ENCODE assay signal across 8 mouse cellular contexts in genomic region chr6:120592031-120592681, GRCm38 (mm10).
DNase-seq lines count a peak whose midpoint lies in the region; ATAC-seq and TF ChIP-seq lines count a peak whose summit lies in the region.

No protein-coding gene starts in this region.

- no peaks in the 10 kb centered on the region for H3K9me3 ChIP-seq in embryonic facial prominence, embryonic 10.5 days
- no peaks in the 10 kb centered on the region for H3K9me3 ChIP-seq in heart, embryonic 16.5 days (replicated peaks; ENCODE audit: control insufficient read depth, low read length)
- H3K9me3 ChIP-seq in neural tube, embryonic 12.5 days: no peaks in the 10 kb centered on the region

- WGBS in cerebellum, adult 2 months: 34% methylated on average over 17 of the region's 17 CpGs
- WGBS in embryonic facial prominence, embryonic 10.5 days: 2% methylated on average over 17 of the region's 17 CpGs
- WGBS in heart, embryonic 16.5 days: 12% methylated on average over 17 of the region's 17 CpGs
- 3% methylated on average over 17 of the region's 17 CpGs for WGBS in neural tube, embryonic 12.5 days

- peaks cover 8% of the 10 kb centered on the region for H3K4me1 ChIP-seq in cerebellum, adult 2 months (ENCODE audit: control insufficient read depth, insufficient read depth, low read length)
- H3K4me1 ChIP-seq in embryonic facial prominence, embryonic 10.5 days: peaks cover 26% of the 10 kb centered on the region
- H3K4me1 ChIP-seq in heart, embryonic 16.5 days (ENCODE audit: control insufficient read depth, insufficient read depth, low read length): peaks cover 14% of the 10 kb centered on the region
- peaks cover 13% of the 10 kb centered on the region for H3K4me1 ChIP-seq in neural tube, embryonic 12.5 days

- H3K27ac ChIP-seq in cerebellum, adult 2 months (ENCODE audit: insufficient read depth, low read length): no peak overlapping the region
- peak overlapping the region; percentile 77 for H3K27ac ChIP-seq in embryonic facial prominence, embryonic 10.5 days (replicated peaks)
- no peak overlapping the region for H3K27ac ChIP-seq in heart, embryonic 16.5 days (ENCODE audit: low read length)
- H3K27ac ChIP-seq in neural tube, embryonic 12.5 days: no peak overlapping the region

- 0 out of 2 replicates have a peak overlapping the region, but pooled peaks have one; percentile 16 for H3K9ac ChIP-seq in heart, embryonic 16.5 days (ENCODE audit: low read length)
- H3K9ac ChIP-seq in neural tube, embryonic 12.5 days: no peak overlapping the region; the same call in 1 of the 2 replicates

- H3K4me2 ChIP-seq in heart, embryonic 16.5 days (ENCODE audit: low read depth, low read length): peak overlapping the region; percentile 13; the same call in 1 of the 2 replicates
- H3K4me2 ChIP-seq in neural tube, embryonic 12.5 days (replicated peaks): peak overlapping the region; percentile 30

- ATAC-seq in heart, embryonic 16.5 days (replicated peaks; ENCODE audit: extremely low read depth, insufficient read depth, low FRiP score): no peak
- peak; percentile 53; the same call in 1 of the 2 replicates for ATAC-seq in neural tube, embryonic 12.5 days (ENCODE audit: low FRiP score, low read depth)

- no peak for TF ChIP-seq CTCF in cerebellum, adult 2 months (IDR thresholded peaks at IDR 0.05; ENCODE audit: borderline replicate concordance, insufficient read depth, low read depth, low read length)

- no peak overlapping the region for H3K4me3 ChIP-seq in cerebellum, adult 2 months (replicated peaks; ENCODE audit: insufficient read depth, low read depth, low read length)
- H3K4me3 ChIP-seq in embryonic facial prominence, embryonic 10.5 days: peak overlapping the region; percentile 39
- no peak overlapping the region for H3K4me3 ChIP-seq in heart, embryonic 16.5 days (ENCODE audit: low read length)
- H3K4me3 ChIP-seq in neural tube, embryonic 12.5 days: no peak overlapping the region

- no peaks in the 10 kb centered on the region for H3K27me3 ChIP-seq in cerebellum, adult 2 months (ENCODE audit: control insufficient read depth, insufficient read depth, low read length)
- no peaks in the 10 kb centered on the region for H3K27me3 ChIP-seq in embryonic facial prominence, embryonic 10.5 days (replicated peaks; ENCODE audit: low read depth, poor library complexity, severe bottlenecking)
- no peaks in the 10 kb centered on the region for H3K27me3 ChIP-seq in heart, embryonic 16.5 days (ENCODE audit: control insufficient read depth, insufficient read depth, low read length)
- H3K27me3 ChIP-seq in neural tube, embryonic 12.5 days (replicated peaks): no peaks in the 10 kb centered on the region

- H3K36me3 ChIP-seq in embryonic facial prominence, embryonic 10.5 days (replicated peaks): no peaks in the 10 kb centered on the region
- H3K36me3 ChIP-seq in heart, embryonic 16.5 days (ENCODE audit: control insufficient read depth, insufficient read depth): no peaks in the 10 kb centered on the region
- H3K36me3 ChIP-seq in neural tube, embryonic 12.5 days: no peaks in the 10 kb centered on the region

- DNase-seq in cerebellum, adult 2 months: peak; percentile 17 to 21
- no peak for DNase-seq in cerebellum, adult 8-10 months
- peak; percentile 52 to 60 for DNase-seq in B cell, adult 2 months
- peak; percentile 57 for DNase-seq in embryonic facial prominence, embryonic 10.5 days (ENCODE audit: low spot score)
- peak; percentile 72 to 80 for DNase-seq in kidney, postnatal 36 days
- no peak for DNase-seq in layer of hippocampus, adult 9-10 months (ENCODE audit: low spot score)

- no peak for TF ChIP-seq POLR2A in cerebellum, adult 2 months (IDR thresholded peaks at IDR 0.05; ENCODE audit: borderline replicate concordance, insufficient read depth, low read length)

Comparison
In these comparisons a context has a peak if more than half of its experiments do, and no peak if none do; other contexts are left out.
1. DNase-seq: peak in cerebellum, adult 2 months (2 of 2), B cell, adult 2 months (2 of 2), embryonic facial prominence, embryonic 10.5 days (single experiment) and kidney, postnatal 36 days (2 of 2); none in cerebellum, adult 8-10 months (single experiment) and layer of hippocampus, adult 9-10 months (single experiment).